Mouse (Mus musculus) G1E (cell line): ENCODE results near the gene Tff2.

Source experiments
- CTCF ChIP-seq: IDR thresholded peaks from 2 replicates; pipeline ENCODE4 v1.5.1; 2012; ENCODE audit warnings: low read depth, low read length, inconsistent platforms, mixed read lengths
- GATA1 ChIP-seq: IDR thresholded peaks from 2 replicates; pipeline ENCODE4 v1.6.1; 2012; ENCODE audit warnings: borderline replicate concordance, low read length, inconsistent platforms, mixed read lengths
- GATA2 ChIP-seq: IDR thresholded peaks from 2 replicates; pipeline ENCODE4 v1.6.1; 2012; ENCODE audit warnings: low read depth, low read length, inconsistent platforms, borderline replicate concordance
- POLR2AphosphoS5 ChIP-seq: IDR thresholded peaks from 2 replicates; pipeline ENCODE4 v1.6.1; 2012; ENCODE audit warnings: low read depth, low read length, inconsistent platforms; ENCODE audit not compliant: insufficient replicate concordance
- TAL1 ChIP-seq: conservative IDR thresholded peaks from 2 replicates; pipeline ENCODE4 v1.6.1; 2012; ENCODE audit warnings: low read depth, low read length, inconsistent platforms, mixed read lengths

GRCm38 (mm10) chr17:31192663-31193062 lies 48.6 kb upstream of the Tff2 start:
- no peak for TF ChIP-seq CTCF
- no peak for TF ChIP-seq GATA1
- TF ChIP-seq GATA2: no peak
- no peak for TF ChIP-seq POLR2AphosphoS5
- no peak for TF ChIP-seq TAL1
